Mouse (Mus musculus) liver, embryonic 16.5 days (tissue): ENCODE data around the gene Tram1l1. TPM values are rescaled to one million over a fixed set of nuclear protein-coding genes. Genes with fewer than 3 reads are reported as not detected.
"Not testable (repeated sequence)": the region's sequence is repeated elsewhere in the genome, so short reads cannot be mapped to it uniquely, and the experiment has no call there.

Source experiments
- ATAC-seq: fragments of 200-750 bp; cut with Nextera tagmentation; 2 replicates; pipeline ENCODE4 v1.8.0; 2017; ENCODE audit warnings: low read depth, mild to moderate bottlenecking, moderate number of reproducible peaks, moderate library complexity
- H3K27ac ChIP-seq: fragments of 300-500 bp; sonication (generic); 2 replicates; pipeline ENCODE4 v1.5.1; 2014; ENCODE audit warnings: mild to moderate bottlenecking, low read length
- H3K27me3 ChIP-seq: fragments of 300-500 bp; sonication (generic); 2 replicates; pipeline ENCODE4 v1.6.1; 2014; ENCODE audit warnings: low read depth, low read length, mixed read lengths; ENCODE audit not compliant: control insufficient read depth, insufficient read depth
- H3K36me3 ChIP-seq: fragments of 300-500 bp; sonication (generic); 2 replicates; pipeline ENCODE4 v1.6.1; 2014; ENCODE audit warnings: mild to moderate bottlenecking; ENCODE audit not compliant: control insufficient read depth, insufficient read depth
- H3K4me1 ChIP-seq: fragments of 300-500 bp; sonication (generic); 2 replicates; pipeline ENCODE4 v1.6.1; 2014; ENCODE audit warnings: low read depth, low read length, mixed read lengths; ENCODE audit not compliant: control insufficient read depth
- H3K4me2 ChIP-seq: fragments of 300-500 bp; sonication (generic); 2 replicates; pipeline ENCODE4 v1.6.1; 2014; ENCODE audit warnings: low read depth, low read length, mixed read lengths
- H3K4me3 ChIP-seq: fragments of 300-500 bp; sonication (generic); 2 replicates; pipeline ENCODE4 v1.5.1; 2014; ENCODE audit warnings: low read depth, mild to moderate bottlenecking, low read length
- H3K9ac ChIP-seq: fragments of 300-500 bp; sonication (generic); 2 replicates; pipeline ENCODE4 v1.6.1; 2014; ENCODE audit warnings: low read depth, low read length
- H3K9me3 ChIP-seq: fragments of 300-500 bp; sonication (generic); replicated peaks from 2 replicates; pipeline ENCODE4 v1.6.1; 2016; ENCODE audit warnings: low read length; ENCODE audit not compliant: control insufficient read depth
- WGBS: fragments of 180-500 bp; shearing (Covaris S2); extraction: QIAGEN DNeasy Blood & Tissue Kit; methylation state at CpG from one replicate; pipeline ENCODE4 v1.1.7; 2014; ENCODE audit not compliant: insufficient replicate concordance; 5-methylcytosine and 5-hydroxymethylcytosine counted together
- polyA plus RNA-seq: library from polyadenylated mRNA; unstranded; fragments of >200 nt; fragmentation: Nextera tagmentation; extraction: Ambion mirVana; gene quantifications from 2 replicates; pipeline ENCODE4 v1.2.1, GENCODE M21; 2015

Gene Tram1l1
- polyA plus RNA-seq = 0.18 and 0.25 TPM in 2 replicates

- no peaks in the 10 kb centered on the region for H3K27me3 ChIP-seq
- H3K4me3 ChIP-seq = peak within 1 kb of the TSS; percentile 43
- H3K4me2 ChIP-seq = peak within 1 kb of the TSS; percentile 54
- no peaks in the 10 kb centered on the region for H3K36me3 ChIP-seq
- no peak within 1 kb of the TSS for H3K27ac ChIP-seq
- ATAC-seq = peak; percentile 39; the same call in 1 of the 2 replicates
- no peaks in the 10 kb centered on the region for H3K4me1 ChIP-seq
- peak within 1 kb of the TSS; percentile 14; the same call in 1 of the 2 replicates for H3K9ac ChIP-seq
- H3K9me3 ChIP-seq = no peaks in the 10 kb centered on the region
- WGBS = 7% methylated on average over 53 of the region's 53 CpGs
Observed at GRCm38 (mm10) chr3:124320821-124321576, at the start of gene Tram1l1. Tram1l1 (plus strand) TSS chr3:124320855.

- no peak overlapping the region for H3K27ac ChIP-seq
- H3K4me1 ChIP-seq = no peaks in the 10 kb centered on the region
- 64% methylated on average over 4 of the region's 4 CpGs for WGBS
- no peak for ATAC-seq
- H3K9ac ChIP-seq = no peak overlapping the region
- H3K27me3 ChIP-seq = no peaks in the 10 kb centered on the region
- H3K4me3 ChIP-seq = no peak overlapping the region
- no peaks in the 10 kb centered on the region for H3K9me3 ChIP-seq
- no peak overlapping the region for H3K4me2 ChIP-seq
- no peaks in the 10 kb centered on the region for H3K36me3 ChIP-seq
Observed at GRCm38 (mm10) chr3:124271229-124271628, 49.4 kb upstream of the Tram1l1 start.

- ATAC-seq = no peak
- no peaks in the 10 kb centered on the region for H3K27me3 ChIP-seq
- 72% methylated on average over 3 of the region's 3 CpGs for WGBS
Observed at GRCm38 (mm10) chr3:124271668-124272067, 49.0 kb upstream of the Tram1l1 start.

GRCm38 (mm10) chr3:124272465-124273089 is 48.1 kb upstream of the Tram1l1 start:
- no peaks in the 10 kb centered on the region for H3K36me3 ChIP-seq
- H3K4me2 ChIP-seq = no peak overlapping the region
- H3K4me1 ChIP-seq = no peaks in the 10 kb centered on the region
- H3K27me3 ChIP-seq = no peaks in the 10 kb centered on the region
- no peak overlapping the region for H3K9ac ChIP-seq
- no peak overlapping the region for H3K4me3 ChIP-seq
- no peak for ATAC-seq
- no peak overlapping the region for H3K27ac ChIP-seq
- 44% methylated on average over 2 of the region's 2 CpGs for WGBS
- H3K9me3 ChIP-seq = no peaks in the 10 kb centered on the region

More at GRCm38 (mm10) chr3:124271668-124272067, 49.0 kb upstream of the Tram1l1 start:
- Histone ChIP-seq H3K36me3 (no peaks in the 10 kb centered on the region), H3K4me3 (no peak overlapping the region), H3K4me1 (no peaks in the 10 kb centered on the region), H3K9me3 (no peaks in the 10 kb centered on the region), H3K9ac (no peak overlapping the region), H3K4me2 (no peak overlapping the region), H3K27ac (no peak overlapping the region)

GRCm38 (mm10) chr3:124274928-124275609 is 45.6 kb upstream of the Tram1l1 start:
- H3K4me2 ChIP-seq, H3K4me1 ChIP-seq, H3K9me3 ChIP-seq, H3K27me3 ChIP-seq, H3K4me3 ChIP-seq, ATAC-seq, H3K36me3 ChIP-seq, H3K9ac ChIP-seq, H3K27ac ChIP-seq: not testable (repeated sequence)
- 10% methylated on average over 13 of the region's 13 CpGs for WGBS

GRCm38 (mm10) chr3:124288936-124289335 is 31.7 kb upstream of the Tram1l1 start:
- not testable (repeated sequence) for H3K9me3 ChIP-seq, H3K4me3 ChIP-seq, H3K36me3 ChIP-seq, H3K27ac ChIP-seq, H3K9ac ChIP-seq, H3K4me2 ChIP-seq, ATAC-seq, H3K4me1 ChIP-seq, H3K27me3 ChIP-seq
- 38% methylated on average over 7 of the region's 7 CpGs for WGBS

GRCm38 (mm10) chr3:124319254-124319653 is 1.4 kb upstream of the Tram1l1 start:
- Histone ChIP-seq H3K4me3 (no peak overlapping the region), H3K27me3 (no peaks in the 10 kb centered on the region), H3K9me3 (no peaks in the 10 kb centered on the region), H3K4me1 (no peaks in the 10 kb centered on the region), H3K4me2 (no peak overlapping the region), H3K9ac (no peak overlapping the region), H3K36me3 (no peaks in the 10 kb centered on the region), H3K27ac (no peak overlapping the region)
- no peak for ATAC-seq
- WGBS = 51% methylated on average over 4 of the region's 4 CpGs

GRCm38 (mm10) chr3:124320398-124320797 is 257 bp upstream of the Tram1l1 start:
- Histone ChIP-seq H3K4me1 (no peaks in the 10 kb centered on the region), H3K9ac (no peak overlapping the region), H3K27me3 (no peaks in the 10 kb centered on the region), H3K4me3 (peak overlapping the region; percentile 43; the same call in 1 of the 2 replicates), H3K27ac (no peak overlapping the region), H3K9me3 (no peaks in the 10 kb centered on the region), H3K36me3 (no peaks in the 10 kb centered on the region), H3K4me2 (peak overlapping the region; percentile 54)
- no peak for ATAC-seq
- 12% methylated on average over 2 of the region's 2 CpGs for WGBS

- Histone ChIP-seq H3K4me1 (no peaks in the 10 kb centered on the region), H3K27me3 (no peaks in the 10 kb centered on the region), H3K9me3 (no peaks in the 10 kb centered on the region), H3K4me3 (no peak overlapping the region), H3K9ac (no peak overlapping the region), H3K36me3 (no peaks in the 10 kb centered on the region), H3K27ac (no peak overlapping the region), H3K4me2 (no peak overlapping the region)
- no peak for ATAC-seq
Observed at GRCm38 (mm10) chr3:124346445-124346844, 25.8 kb downstream of the Tram1l1 start.
